Mouse (Mus musculus): ENCODE measurements around the gene Mthfd2.

- no peak for TF ChIP-seq GATA1 (IDR thresholded peaks at IDR 0.05; ENCODE audit: borderline replicate concordance, low read length)
- TF ChIP-seq FLI1 (IDR thresholded peaks at IDR 0.05; ENCODE audit: low read length) = no peak
These were observed 2.9 kb downstream of the Mthfd2 start for GRCm38 (mm10) chr6:83322794-83323193.

All from megakaryocyte, embryonic 14.5 days (primary cell).